Mouse (Mus musculus) 3134 (cell line): ENCODE measurements around the gene Fam217b.

Source experiments
- DNase-seq: peaks from one replicate; pipeline ENCODE4 v3.0.0-alpha.2; 2011; ENCODE audit warnings: low spot score; ENCODE audit not compliant: insufficient read length; ENCODE audit errors: extremely low read depth

Gene Fam217b

GRCm38 (mm10) chr2:178414261-178415149 is at the start of gene Fam217b, which contains the start of gene Ppp1r3d:
Gene Fam217b (plus strand): TSS chr2:178414524.
Gene Ppp1r3d (minus strand): TSS chr2:178414472.
- no peak for DNase-seq

- no peak for DNase-seq
Measured at GRCm38 (mm10) chr2:178407053-178407815, 7.1 kb upstream of the Fam217b start, which contains the start of gene Sycp2. Gene Sycp2 (minus strand): TSS chr2:178407685.

GRCm38 (mm10) chr2:178409024-178409423 is 5.3 kb upstream of the Fam217b start:
- no peak for DNase-seq

GRCm38 (mm10) chr2:178410286-178410685 is 4.0 kb upstream of the Fam217b start:
- no peak for DNase-seq

DNA sequence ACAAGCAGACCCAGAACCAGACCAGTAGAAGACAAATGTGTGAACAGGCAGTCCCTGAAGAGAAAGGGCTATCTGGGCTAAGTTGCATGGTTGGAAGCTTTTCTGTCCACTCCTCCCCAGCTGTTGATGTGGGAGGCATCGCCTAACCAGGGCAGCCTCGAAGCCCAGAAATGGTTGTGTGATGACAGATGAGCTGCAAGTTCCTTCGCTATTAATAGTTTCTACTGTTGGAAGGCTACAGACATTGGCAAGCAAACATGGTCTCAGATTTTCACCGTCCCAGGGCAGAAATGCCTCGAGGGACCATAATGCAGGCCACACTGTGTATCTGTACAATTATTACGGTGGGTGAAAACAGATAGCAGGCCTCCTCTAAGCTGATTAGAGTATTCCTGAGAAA is 1.7 kb upstream of the Fam217b start:
- no peak for DNase-seq

GRCm38 (mm10) chr2:178413081-178413480 is 1.2 kb upstream of the Fam217b start:
- no peak for DNase-seq

- no peak for DNase-seq
Measured at GRCm38 (mm10) chr2:178413481-178414260, 653 bp upstream of the Fam217b start.

GRCm38 (mm10) chr2:178415150-178415448 is 775 bp downstream of the Fam217b start:
- no peak for DNase-seq

DNA sequence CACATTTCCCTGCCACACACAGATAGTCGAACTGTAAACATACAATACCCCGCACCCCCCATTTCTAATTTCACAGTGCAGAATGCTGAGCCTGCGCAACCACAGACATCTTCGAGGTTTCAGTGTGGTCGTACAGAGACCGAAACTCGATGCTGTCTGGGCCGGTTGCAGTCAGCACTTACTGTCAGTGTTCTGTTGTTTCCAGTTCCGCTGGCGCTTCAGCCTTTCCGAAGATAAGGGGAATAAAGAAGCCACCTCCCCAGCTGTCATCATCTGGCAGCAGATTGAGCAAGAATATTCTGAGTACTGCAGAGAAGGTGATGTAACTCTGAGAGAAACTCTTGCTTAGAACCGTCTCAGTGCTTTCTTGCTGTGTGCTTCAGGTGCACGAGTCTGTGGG is 2.1 kb downstream of the Fam217b start:
- DNase-seq = no peak

- no peak for DNase-seq
Measured at GRCm38 (mm10) chr2:178416970-178417369, 2.6 kb downstream of the Fam217b start.

GRCm38 (mm10) chr2:178420576-178420975 is 6.3 kb downstream of the Fam217b start:
- no peak for DNase-seq

- no peak for DNase-seq
Measured at GRCm38 (mm10) chr2:178421603-178422002, 7.3 kb downstream of the Fam217b start.

- no peak for DNase-seq
Measured at GRCm38 (mm10) chr2:178422186-178422585, 7.9 kb downstream of the Fam217b start.

- DNase-seq = no peak
Measured at GRCm38 (mm10) chr2:178423223-178423622, 8.9 kb downstream of the Fam217b start.

DNA sequence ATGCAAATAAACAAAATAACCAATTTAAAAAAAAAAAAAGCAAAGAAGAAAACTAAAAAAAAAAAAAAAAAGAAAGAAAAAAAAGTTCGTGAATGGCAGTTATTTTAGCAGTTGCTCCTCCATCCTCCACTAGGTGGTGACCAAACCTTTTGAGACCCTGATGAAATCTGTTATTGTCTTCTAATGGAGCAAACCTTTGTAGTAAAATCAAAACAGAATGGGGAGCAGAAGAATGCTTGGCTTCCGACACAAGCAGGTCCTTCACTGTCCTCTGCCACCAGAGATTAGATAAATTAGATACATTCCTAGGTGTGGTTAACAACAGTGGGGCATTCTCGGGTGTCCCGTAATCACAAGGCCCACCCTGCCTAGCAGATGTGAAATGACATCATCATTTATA is 11.9 kb downstream of the Fam217b start:
- no peak for DNase-seq

DNA sequence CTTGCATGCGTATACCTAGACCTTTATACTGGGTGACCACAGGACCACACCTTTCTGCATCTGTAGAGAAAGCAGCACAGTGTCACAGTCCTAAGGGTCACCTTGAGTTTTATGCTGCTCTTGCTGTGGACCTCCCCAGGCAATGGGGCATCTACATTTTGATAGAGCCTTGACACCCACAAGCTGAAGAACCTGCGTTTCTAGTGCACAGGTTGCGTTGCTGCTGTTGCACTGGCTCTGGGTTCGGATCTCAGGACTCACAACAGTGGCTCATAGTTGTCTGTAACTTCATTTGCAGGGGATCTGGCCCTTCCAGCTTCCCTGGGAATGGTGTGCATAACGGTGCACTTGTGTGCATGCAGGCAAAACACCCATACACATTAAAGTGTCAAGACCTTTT is 12.9 kb downstream of the Fam217b start:
- DNase-seq = no peak

- no peak for DNase-seq
Measured at GRCm38 (mm10) chr2:178428183-178428582, 13.9 kb downstream of the Fam217b start.

DNA sequence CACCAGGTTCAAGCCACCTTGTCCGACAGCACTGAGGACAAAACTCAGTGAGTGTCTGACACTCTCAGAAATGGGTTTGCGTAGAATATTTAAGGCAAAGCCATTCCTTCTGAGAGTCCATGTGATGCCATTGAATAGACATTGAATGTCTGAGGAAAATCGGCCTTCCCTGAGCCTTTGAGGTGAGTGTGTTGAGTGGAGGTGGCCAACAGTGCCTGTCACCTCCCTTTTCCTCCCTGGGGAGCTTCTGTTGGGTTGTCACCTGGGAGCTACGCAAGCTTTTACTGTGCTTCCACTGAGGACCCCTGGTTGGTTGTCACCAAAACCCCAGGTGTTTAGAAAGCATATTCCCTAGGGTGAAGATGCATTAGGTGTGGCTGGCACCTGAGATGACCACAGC is 14.4 kb downstream of the Fam217b start:
- DNase-seq = no peak

DNA sequence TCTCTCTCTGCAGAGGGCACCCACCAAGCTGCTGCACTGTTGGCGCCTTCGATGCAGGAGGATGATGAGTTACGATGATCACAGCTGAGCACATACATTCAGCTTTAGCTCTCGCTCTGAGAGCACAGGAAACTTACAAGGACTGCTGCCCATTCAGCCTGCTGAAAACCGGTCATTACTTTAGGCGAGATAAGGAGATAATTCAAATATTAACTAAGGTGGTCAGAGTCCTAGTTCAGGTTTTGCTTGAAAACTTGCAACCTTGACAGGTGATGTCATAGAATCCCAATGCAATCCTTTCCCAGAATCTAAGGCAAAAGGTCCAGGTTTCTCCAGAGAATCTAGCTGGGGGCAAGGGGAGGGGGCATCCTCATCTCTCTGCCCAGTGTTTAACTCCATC is 15.1 kb downstream of the Fam217b start:
- no peak for DNase-seq

DNA sequence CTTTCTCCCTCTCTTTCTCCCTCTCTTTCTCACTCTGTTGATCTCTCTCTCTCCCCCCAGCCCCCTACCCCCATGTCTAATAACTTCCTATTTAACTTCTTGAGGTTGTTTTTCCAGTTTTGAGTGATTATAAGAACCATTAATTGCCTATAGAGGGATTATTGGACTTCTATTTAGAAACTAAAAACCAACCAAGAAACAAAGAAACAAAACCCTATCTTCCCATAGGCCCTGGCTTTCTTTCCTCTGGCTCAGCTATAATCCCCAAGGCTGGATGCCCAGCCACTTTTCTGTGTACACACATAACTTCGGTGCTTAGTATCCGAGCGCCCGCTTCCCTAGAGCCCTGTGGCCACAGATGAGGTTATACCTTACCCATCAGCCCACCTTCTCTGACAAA is 15.9 kb downstream of the Fam217b start, which contains the start of gene Cdh26:
Gene Cdh26 (plus strand): TSS at position 301 of the 400 bp plus-strand sequence.
- no peak for DNase-seq

DNA sequence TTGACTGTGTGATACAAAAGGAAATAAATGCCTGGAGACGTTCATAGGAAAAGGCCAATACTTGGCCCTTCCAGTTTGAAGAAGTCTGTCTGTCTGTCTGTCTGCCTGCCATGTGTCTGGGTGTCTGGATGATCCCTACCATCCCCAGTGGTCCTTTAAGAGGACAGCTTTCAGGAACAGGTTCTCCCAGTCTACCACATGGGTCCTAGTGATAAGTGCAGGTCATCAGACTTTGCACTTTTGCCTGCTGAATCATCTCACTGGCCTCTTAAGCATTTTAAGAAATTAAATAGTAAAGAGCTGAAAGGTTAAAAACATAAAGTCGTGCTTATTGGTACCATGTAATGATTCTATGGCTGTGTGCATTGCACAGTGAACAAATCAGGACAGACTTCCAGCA is 19.2 kb downstream of the Fam217b start:
- DNase-seq = no peak
